Mouse (Mus musculus) kidney, postnatal 36 days (tissue): ENCODE measurements around the gene Gm47283.
"Not testable (repeated sequence)": the region's sequence is repeated elsewhere in the genome, so short reads cannot be mapped to it uniquely, and the experiment has no call there.

Source experiments
- DNase-seq, 2 experiments: peaks; one replicate each; pipeline ENCODE4 v3.0.0; 2021 to 2022; ENCODE audit warnings: mixed read lengths in 2 of 2

The Gm47283 gene

DNA sequence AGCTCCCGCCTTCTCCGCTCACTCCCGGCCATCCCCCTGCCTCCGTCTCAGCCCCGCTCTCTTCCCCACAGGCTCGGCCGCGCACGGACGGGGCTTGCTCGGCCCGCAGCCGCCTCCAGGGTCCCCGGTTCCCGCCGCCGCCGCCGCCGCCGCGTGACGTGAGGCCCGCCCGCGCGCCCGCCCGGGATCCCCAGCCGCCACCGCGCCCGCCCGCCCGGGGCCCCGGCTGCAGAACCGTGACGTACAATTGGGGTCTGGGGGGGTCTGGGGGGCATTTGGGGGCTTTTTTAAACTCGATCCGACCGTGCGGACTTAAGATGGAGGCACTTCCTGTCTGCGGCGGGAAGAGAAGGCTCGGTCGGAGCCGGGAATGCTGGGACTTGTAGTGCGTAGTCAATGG is at the start of gene Gm47283:
Gene Gm47283 (plus strand): TSS at position 301 of the 400 bp plus-strand sequence.
- not testable (repeated sequence) for DNase-seq

DNA sequence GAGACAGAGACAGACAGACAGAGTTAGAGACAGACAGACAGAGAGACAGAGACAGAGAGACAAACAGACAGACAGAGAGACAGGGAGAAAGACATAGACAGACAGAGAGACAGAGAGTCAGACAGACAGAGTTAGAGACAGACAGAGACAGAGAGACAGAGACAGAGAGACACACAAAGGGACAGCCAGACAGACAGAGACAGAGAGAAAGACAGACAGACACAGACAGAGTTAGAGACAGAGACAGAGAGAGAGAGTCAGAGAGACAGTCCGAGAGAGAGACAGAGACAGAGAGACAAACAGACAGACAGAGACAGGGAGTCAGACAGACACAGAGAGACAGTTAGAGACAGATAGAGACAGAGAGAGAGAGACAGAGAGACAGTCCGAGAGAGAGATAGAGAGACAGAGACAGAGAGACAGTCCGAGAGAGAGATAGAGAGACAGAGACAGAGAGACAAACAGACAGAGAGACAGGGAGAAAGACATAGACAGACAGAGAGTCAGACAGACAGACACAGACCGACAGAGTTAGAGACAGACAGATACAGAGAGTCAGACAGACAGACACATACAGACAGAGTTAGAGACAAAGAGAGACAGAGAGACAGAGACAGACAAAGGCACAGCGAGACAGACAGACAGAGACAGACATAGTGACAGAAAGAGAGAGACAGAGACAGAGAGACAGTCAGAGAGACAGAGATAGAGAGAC is 49.2 kb upstream of the Gm47283 start:
- DNase-seq = not testable (repeated sequence)

DNA sequence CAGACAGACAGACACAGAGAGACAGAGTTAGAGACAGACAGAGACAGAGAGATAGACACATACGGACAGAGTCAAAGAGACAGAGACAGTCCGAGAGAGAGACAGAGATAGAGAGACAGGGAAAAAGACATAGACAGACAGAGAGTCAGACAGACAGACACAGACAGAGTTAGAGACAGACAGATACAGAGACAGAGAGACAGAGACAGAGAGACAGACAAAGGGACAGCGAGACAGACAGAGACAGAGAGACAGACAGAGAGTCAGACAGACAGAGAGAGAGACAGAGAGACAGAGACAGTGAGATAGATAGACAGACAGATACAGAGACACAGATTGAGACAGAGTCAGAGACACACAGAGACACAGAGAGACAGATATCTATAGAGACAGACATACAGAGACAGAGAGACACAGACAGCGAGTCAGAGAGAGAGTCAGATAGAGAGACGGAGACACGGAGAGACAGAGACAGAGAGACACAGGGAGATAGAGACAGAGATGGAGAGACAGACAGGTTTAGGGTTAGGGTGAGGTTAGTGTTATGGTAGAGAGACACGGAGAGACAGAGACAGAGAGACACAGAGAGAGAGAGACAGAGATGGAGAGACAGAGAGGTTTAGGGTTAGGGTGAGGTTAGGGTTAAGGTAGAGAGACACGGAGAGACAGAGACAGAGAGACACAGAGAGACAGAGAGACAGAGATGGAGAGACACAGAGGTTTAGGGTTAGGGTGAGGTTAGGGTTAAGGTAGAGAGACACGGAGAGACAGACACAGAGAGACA is 48.1 kb upstream of the Gm47283 start:
- not testable (repeated sequence) for DNase-seq

DNA sequence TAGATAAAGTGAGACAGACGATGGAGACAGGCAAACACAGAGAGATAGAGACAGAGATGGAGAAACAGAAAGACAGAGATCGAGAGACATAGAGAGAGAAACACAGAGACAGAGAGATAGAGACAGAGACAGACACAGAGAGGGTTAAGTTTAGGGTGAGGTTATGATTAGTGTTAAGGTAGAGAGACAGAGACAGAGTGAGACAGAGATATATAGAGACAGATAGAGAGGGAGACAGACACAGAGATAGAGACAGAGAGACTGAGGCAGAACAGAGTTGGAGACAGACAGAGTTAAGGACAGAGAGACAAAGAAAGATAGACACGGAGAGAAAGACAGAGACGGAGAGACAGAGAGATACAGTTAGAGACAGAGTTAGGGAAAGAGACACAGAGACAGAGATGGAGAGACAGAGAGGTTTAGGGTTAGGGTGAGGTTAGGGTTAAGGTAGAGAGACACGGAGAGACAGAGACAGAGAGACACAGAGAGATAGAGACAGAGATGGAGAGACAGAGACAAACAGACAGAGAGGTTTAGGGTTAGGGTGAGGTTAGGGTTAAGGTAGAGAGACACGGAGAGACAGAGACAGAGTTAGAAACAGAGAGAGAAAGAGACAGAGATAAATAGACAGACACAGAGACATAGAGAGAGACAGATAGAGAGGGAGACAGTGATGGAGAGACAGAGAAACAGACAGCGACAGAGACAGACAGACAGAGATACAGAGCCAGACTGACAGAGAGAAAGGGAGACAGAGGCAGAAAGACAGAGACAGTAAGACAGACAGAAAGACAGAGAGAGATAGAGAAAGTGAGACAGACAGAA is 46.7 kb upstream of the Gm47283 start:
- DNase-seq = no peak

DNA sequence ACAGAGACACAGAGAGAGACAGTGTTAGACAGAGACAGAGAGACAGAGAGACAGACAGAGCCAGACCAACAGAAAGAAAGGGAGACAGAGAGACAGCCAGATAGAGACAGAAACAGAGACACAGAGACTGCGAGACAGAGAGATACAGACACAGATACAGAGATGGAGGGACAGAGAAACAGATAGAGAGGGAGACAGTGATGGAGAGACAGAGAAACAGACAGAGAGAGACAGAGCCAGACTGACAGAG is 46.2 kb upstream of the Gm47283 start:
- DNase-seq = no peak

DNA sequence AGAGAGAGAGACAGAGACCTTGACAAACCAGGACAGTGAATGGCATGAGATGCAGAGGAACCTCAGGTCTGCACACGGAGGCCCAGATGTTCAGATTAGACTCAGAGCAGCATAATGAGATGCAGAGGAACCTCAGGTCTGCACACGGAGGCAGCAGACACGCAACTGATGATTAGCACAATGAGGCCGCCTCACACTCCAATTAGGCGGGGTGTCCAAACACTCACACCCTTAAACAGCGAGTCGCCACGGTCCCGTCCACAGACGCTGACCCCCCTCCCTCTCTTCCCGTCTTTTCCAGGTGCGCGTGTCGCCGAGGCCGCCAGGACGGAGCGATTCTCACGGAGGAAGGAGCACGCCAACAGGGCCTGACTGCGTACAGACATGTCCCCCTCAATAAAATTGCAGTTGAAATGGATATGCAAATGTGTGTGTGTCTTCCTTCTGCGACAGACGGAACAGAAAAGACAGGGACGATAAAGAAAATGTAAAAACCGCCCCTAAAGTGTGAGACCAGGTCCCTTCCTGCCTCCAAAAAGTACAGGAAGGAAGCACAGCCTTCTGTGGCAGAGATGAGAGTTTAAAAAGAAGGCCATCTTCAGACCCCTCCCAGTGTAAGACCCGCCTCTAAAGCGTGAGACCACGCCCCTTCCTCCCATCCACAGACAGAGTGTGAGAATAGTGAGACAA is 45.6 kb upstream of the Gm47283 start:
- peak in 1 of 2 experiments; percentile 24 for DNase-seq

DNA sequence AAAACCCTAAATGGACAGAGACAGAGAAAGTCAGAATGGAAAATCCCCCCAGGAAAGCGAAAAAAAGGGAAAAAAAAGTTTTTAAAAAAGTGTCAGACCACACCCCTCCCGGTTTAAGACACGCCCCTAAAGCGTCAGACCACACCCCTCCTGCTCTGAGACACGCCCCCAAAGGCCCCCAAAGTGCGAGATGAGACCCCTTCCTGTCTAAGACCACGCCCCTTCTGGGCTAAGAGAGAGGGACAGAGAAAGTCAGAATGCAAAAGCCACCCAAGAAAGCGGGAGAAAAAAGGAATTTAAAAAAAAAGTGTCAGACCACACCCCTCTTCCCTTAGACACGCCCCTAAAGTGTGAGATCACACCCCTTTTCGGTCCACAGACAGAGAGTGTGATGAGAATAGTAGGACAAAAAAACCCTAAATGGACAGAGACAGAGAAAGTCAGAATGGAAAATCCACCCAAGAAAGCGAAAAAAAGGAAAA is 45.0 kb upstream of the Gm47283 start:
- DNase-seq = peak; percentile 20 to 23

DNA sequence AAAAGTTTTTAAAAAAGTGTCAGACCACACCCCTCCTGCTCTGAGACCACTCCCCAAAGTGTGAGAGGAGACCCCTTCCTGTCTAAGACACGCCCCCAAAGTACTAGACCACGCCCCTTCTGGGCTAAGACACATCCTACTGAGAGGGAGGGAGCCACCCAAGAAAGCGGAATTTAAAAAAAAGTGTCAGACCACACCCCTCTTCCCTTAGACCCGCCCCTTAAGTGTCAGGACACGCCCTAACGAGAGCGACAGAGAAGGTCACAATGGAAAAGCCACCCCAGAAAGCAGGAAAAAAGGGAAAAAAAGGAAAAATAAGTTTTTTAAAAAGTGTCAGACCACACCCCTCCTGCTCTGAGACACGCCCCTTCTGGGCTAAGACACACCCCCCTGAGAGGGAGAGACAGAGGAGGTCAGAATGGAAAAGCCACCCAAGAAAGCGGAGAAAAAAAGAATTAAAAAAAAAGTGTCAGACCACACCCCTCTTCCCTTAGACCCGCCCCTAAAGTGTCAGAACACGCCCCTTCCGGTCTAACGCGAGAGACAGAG is 44.5 kb upstream of the Gm47283 start:
- DNase-seq = peak in 1 of 2 experiments; percentile 42

DNA sequence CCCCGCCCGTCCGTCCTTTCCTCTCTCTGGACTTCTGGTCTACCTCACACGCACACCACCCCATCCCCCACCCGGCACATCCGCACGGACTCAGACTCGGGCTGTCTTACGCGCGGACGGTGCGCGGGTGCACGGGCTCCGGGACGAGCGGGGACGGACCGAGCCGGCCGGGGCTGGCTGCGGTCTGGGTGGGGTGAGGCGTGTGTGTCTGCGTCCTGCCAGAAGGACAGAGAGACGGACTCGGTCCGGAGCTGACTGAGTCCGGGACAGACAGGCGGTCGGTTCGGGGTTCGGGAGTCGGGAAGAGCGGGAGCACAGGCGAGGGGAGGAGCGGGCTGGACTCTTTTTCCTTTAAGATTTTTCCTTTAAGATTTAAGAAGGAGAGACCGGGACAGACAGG is 43.5 kb upstream of the Gm47283 start:
- peak in 1 of 2 experiments; percentile 49 for DNase-seq

DNA sequence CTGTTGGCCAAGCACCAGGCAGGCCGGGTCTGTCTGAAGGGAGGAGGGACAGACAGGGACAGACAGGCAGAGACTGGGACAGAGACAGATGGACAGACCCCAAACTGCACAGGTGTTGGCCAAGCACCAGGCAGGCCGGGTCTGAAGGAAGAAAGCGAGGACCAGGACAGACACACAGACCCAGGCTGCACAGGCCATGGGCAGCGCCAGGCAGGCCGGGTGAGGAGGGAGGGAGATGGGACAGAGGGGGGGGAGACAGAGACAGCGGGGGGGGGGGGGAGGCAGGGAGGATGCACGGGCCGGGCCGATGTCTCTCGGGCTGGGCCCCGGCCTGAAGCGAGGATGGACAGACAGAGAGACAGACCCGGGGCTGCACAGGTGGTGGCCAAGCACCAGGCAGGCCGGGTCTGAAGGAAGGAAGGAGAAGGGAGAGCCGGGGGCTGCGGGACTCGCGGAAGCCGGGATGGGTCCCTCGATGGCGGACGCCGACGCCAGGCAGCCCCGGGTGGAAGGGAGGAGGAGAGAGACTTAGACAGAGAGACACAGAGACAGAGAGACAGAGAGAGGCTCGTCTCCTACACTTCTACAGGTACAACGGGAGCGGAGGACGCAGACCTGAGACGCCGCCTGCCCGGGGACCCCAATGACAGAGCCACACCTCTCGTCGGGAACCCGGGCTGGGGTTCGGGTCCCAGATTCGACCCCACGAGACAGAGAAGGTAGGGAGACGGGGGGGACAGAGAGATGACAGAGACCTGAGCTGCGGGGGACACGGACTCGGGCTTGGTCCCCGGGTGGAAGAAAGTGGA is 42.9 kb upstream of the Gm47283 start:
- DNase-seq = peak; percentile 18 to 44

DNA sequence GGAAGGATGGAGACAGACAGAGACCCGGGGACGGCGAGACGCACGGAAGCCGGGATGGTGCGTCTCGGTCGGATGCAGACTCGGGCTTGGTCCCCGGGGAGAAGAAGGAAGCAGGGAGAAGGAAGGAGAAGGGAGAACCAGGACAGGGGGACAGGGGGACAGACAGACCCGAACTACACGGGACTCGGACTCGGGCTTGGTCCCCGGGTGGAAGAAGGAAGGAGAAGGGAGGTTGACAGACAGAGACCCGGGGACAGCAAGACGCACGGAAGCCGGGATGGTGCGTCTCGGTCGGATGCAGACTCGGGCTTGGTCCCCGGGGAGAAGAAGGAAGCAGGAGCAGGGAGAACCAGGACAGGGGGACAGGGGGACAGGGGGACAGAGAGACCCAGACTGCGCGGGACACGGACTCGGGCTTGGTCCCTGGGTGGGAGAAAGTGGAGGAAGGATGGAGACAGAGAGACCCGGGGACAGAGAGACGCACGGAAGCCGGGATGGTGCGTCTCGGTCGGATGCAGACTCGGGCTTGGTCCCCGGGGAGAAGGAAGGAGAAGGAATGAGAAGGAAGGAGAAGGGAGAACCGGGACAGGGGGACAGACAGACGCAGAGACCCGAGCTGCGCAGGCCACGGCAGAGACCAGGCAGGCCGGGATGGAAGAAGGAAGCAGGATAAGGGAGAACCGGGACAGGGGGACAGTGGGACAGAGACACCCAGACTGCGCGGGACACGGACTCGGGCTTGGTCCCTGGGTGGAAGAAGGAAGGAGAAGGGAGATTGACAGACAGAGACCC is 42.1 kb upstream of the Gm47283 start:
- DNase-seq = not testable (repeated sequence)

DNA sequence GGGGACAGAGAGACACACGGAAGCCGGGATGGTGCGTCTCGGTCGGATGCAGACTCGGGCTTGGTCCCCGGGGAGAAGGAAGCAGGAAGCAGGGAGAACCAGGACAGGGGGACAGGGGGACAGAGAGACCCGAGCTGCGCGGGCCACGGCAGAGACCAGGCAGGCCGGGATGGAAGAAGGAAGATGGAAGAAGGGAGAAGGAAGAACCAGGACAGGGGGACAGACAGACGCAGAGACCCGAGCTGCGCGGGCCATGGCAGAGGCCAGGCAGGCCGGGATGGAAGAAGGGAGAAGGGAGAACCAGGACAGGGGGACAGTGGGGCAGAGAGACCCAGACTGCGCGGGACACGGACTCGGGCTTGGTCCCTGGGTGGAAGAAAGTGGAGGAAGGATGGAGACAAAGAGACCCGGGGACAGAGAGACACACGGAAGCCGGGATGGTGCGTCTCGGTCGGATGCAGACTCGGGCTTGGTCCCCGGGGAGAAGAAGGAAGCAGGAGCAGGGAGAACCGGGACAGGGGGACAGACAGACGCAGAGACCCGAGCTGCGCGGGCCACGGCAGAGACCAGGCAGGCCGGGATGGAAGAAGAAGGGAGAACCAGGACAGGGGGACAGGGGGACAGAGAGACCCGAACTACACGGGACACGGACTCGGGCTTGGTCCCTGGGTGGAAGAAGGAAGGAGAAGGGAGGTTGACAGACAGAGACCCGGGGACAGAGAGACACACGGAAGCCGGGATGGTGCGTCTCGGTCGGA is 41.3 kb upstream of the Gm47283 start:
- DNase-seq = peak in 1 of 2 experiments; percentile 19

DNA sequence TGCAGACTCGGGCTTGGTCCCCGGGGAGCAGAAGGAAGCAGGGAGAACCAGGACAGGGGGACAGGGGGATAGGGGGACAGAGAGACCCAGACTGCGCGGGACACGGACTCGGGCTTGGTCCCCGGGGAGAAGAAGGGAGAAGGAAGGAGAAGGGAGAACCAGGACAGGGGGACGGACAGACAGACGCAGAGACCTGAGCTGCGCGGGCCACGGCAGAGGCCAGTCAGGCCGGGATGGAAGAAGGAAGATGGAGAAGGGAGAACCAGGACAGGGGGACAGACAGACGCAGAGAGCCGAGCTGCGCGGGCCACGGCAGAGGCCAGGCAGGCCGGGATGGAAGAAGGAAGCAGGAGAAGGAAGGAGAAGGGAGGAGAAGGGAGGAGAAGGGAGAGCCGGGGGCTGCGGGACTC is 40.7 kb upstream of the Gm47283 start:
- DNase-seq = no peak

DNA sequence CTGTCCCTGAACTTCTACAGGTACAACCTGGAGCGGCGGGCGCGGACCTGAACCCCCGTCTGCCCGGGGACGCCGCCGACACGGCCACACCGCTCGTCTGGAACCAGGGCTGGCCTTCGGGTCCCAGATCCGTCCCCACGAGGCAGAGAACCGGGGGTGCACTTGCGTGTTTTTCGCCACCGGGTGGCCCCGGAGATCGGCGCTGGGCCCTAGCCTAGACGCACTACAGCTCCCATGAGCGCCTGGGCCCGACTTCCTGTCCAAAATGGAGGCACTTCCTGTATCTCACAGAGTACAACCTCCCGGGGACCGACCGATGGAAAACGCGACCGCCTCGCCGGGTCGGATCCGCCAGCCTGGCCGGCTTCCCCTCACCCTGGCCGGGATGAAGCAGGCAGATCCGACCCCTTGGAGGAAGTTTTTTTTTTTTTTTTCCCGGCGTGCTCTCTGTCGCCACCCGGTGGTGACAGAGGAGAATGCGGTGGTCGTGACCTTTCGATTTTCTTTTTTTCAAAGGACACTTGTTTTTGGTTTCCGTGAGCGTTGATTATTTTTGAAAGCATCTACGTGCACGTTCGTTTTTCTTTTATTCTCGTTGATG is 40.1 kb upstream of the Gm47283 start:
- DNase-seq = peak; percentile 90 to 91

DNA sequence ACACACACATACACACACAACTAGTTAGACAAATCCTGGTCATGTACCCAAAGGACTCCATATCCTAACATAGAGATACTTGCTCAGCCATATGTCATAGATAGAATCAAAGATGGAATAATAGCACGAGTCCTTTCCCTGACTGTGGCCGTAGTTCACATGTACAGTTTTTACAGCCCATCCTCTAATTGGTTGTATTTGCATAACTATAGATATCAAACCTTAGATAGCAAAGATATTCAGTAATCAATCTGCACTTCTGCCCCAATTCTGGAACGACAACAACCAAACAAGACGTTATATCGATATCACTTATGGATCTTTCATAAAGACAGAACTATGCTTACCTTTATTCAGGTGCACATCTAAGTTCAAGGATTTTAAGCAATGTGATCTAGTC is 39.3 kb upstream of the Gm47283 start:
- DNase-seq = not testable (repeated sequence)

DNA sequence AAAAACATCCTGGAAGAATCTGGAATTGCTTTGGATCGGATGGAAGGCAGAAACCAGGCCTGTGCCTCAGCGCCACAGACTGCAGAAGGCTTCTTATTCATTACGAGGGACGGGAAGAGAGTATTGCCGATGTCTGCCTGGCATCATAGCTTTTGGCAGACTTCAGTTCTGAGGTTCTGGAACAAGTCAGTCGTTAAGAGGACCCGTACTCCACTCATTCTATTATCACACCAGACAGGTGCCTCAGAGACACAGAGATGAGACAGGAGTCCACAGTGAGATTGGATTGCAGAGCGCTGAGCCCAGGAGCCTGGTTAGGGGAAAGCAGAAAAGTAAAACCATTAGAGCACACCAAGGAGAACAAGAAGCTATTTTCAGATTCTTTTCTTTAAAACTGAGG is 29.8 kb upstream of the Gm47283 start, which contains the start of gene Gm21860:
Gene Gm21860 (minus strand): TSS at position 101 of the 400 bp plus-strand sequence.
- DNase-seq = not testable (repeated sequence)

DNA sequence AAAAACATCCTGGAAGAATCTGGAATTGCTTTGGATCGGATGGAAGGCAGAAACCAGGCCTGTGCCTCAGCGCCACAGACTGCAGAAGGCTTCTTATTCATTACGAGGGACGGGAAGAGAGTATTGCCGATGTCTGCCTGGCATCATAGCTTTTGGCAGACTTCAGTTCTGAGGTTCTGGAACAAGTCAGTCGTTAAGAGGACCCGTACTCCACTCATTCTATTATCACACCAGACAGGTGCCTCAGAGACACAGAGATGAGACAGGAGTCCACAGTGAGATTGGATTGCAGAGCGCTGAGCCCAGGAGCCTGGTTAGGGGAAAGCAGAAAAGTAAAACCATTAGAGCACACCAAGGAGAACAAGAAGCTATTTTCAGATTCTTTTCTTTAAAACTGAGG is 54.5 kb downstream of the Gm47283 start, which contains the start of gene Gm21748:
Gene Gm21748 (minus strand): TSS at position 101 of the 400 bp plus-strand sequence.
- not testable (repeated sequence) for DNase-seq
